Mouse (Mus musculus) naive thymus-derived CD4-positive, alpha-beta T cell, adult 5 months (primary cell): Measurements from ENCODE around the gene Cyth2. TPM values are rescaled to one million over a fixed set of nuclear protein-coding genes. Genes with fewer than 3 reads are reported as not detected.

Experiments used
- polyA plus RNA-seq: library from polyadenylated mRNA; unstranded; fragments of 100-300 nt; shearing (Covaris generic); gene quantifications from one replicate; pipeline ENCODE4 v1.2.1, GENCODE M21; 2017

Gene Cyth2
- polyA plus RNA-seq: 138 TPM

GRCm38 (mm10) chr7:45813787-45814779 lies at the start of gene Cyth2:
Cyth2 (minus strand) TSS chr7:45814581.

GRCm38 (mm10) chr7:45830427-45831127 lies 16.2 kb upstream of the Cyth2 start, which contains the start of gene Grwd1:
Grwd1 (minus strand) TSS chr7:45830944.

GRCm38 (mm10) chr7:45824598-45824997 lies 10.2 kb upstream of the Cyth2 start, which contains the start of gene Kcnj14:
Kcnj14 (minus strand) TSS chr7:45824782.

GRCm38 (mm10) chr7:45784524-45785372 lies 29.6 kb downstream of the Cyth2 start, which contains the start of gene Sult2b1:
Sult2b1 (minus strand) TSS chr7:45784669.

GRCm38 (mm10) chr7:45783511-45784091 lies 30.8 kb downstream of the Cyth2 start, which contains the start of gene Lmtk3:
Lmtk3 (plus strand) TSS chr7:45783738.

Other genes with a start within 250 kb of the Cyth2 start
- gene Bcat2, start 244.4 kb downstream of the Cyth2 start, polyA plus RNA-seq: 123 TPM
- not detected for gene Fgf21, start 199.1 kb downstream of the Cyth2 start, polyA plus RNA-seq
- gene Fut1, start 197.3 kb downstream of the Cyth2 start, polyA plus RNA-seq: not detected
- gene Izumo1, start 192.8 kb downstream of the Cyth2 start, polyA plus RNA-seq: not detected
- gene Rasip1, start 187.1 kb downstream of the Cyth2 start, polyA plus RNA-seq: 0.41 TPM
- not detected for gene Mamstr, start 174.6 kb downstream of the Cyth2 start, polyA plus RNA-seq
- gene Fut2, start 148.2 kb downstream of the Cyth2 start, polyA plus RNA-seq: not detected
- 0.26 TPM for gene Ntn5, start 130.6 kb downstream of the Cyth2 start, polyA plus RNA-seq
- 0.16 TPM for gene Sec1, start 120.2 kb downstream of the Cyth2 start, polyA plus RNA-seq
- gene Car11, start 114.7 kb downstream of the Cyth2 start, polyA plus RNA-seq: 4.5 TPM
- gene Dbp, start 109.5 kb downstream of the Cyth2 start, polyA plus RNA-seq: 15.3 TPM
- 1,856 TPM for gene Rpl18, start 99.1 kb downstream of the Cyth2 start, polyA plus RNA-seq
- gene Sphk2, start 96.6 kb downstream of the Cyth2 start, polyA plus RNA-seq: 19.2 TPM
- gene Fam83e, start 93.4 kb downstream of the Cyth2 start, polyA plus RNA-seq: 0.36 TPM
- not detected for gene Spaca4, start 88.8 kb downstream of the Cyth2 start, polyA plus RNA-seq
- not detected for gene Lmtk3, start 30.8 kb downstream of the Cyth2 start, polyA plus RNA-seq
- gene Sult2b1, start 29.9 kb downstream of the Cyth2 start, polyA plus RNA-seq: 4.7 TPM
- gene Kcnj14, start 10.2 kb upstream of the Cyth2 start, polyA plus RNA-seq: 0.17 TPM
- 39.5 TPM for gene Grwd1, start 16.4 kb upstream of the Cyth2 start, polyA plus RNA-seq
- 47.7 TPM for gene Kdelr1, start 58.2 kb upstream of the Cyth2 start, polyA plus RNA-seq
- gene Grin2d, start 63.8 kb upstream of the Cyth2 start, polyA plus RNA-seq: 0.66 TPM
- gene Syngr4, start 82.1 kb upstream of the Cyth2 start, polyA plus RNA-seq: not detected
- 3.1 TPM for gene Tmem143, start 82.4 kb upstream of the Cyth2 start, polyA plus RNA-seq
- gene Emp3, start 106.8 kb upstream of the Cyth2 start, polyA plus RNA-seq: 369 TPM
- gene Ccdc114, start 109.5 kb upstream of the Cyth2 start, polyA plus RNA-seq: 2.1 TPM
- not detected for gene Abcc6, start 215.7 kb upstream of the Cyth2 start, polyA plus RNA-seq
- gene Nomo1, start 219.1 kb upstream of the Cyth2 start, polyA plus RNA-seq: 32.6 TPM